Mouse (Mus musculus) cerebellum, postnatal 4 days (tissue): ENCODE results near the gene Fam240b.

Source experiments
- DNase-seq, 2 experiments: peaks; one replicate each; pipeline ENCODE4 v3.0.0; 2022; ENCODE audit warnings: low spot score in 2 of 2, mixed read lengths in 1 of 2

Gene Fam240b

GRCm38 (mm10) chr13:64440592-64440991, 57.0 kb downstream of the Fam240b start:
- no peak for DNase-seq

DNA sequence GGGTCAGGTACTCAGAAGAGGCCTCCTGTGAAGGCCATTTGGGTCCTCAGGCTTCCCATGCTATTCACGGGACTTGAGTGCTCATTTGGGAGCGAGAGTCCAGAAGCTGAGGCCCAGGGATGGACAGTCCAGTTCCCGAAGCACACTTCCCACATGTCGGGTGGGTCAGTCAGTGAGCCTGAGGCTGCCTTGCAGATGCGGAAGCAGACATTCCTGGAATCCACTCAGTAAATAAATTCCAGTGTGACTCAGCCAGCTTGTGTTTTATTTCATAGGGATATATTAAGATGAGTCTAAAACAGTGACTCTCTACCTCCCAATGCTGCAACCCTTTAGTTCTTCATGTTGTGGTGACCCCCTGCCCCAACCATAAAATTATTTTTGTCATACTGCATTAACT, 58.1 kb downstream of the Fam240b start:
- DNase-seq: no peak

GRCm38 (mm10) chr13:64438863-64439452, 58.6 kb downstream of the Fam240b start:
- DNase-seq: peak; percentile 34 to 70

DNA sequence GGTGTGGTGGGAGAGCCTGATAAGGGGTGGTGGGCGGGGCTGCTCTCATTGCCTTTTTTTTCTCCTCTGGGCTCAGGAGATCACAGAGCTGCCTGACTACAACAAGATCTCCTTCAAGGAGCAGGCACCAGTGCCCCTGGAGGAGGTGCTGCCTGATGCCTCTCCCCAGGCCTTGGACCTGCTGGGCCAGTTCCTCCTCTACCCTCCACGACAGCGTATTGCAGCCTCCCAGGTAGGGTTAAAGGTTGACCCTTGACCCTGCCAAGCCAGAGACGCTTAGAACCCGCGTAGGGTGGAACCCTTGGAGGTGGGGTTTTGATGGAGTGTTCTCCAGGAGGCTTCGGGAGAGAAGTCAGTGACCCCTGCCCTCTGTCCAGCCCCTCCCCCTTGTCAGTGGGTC, 59.8 kb downstream of the Fam240b start:
- DNase-seq: no peak

DNA sequence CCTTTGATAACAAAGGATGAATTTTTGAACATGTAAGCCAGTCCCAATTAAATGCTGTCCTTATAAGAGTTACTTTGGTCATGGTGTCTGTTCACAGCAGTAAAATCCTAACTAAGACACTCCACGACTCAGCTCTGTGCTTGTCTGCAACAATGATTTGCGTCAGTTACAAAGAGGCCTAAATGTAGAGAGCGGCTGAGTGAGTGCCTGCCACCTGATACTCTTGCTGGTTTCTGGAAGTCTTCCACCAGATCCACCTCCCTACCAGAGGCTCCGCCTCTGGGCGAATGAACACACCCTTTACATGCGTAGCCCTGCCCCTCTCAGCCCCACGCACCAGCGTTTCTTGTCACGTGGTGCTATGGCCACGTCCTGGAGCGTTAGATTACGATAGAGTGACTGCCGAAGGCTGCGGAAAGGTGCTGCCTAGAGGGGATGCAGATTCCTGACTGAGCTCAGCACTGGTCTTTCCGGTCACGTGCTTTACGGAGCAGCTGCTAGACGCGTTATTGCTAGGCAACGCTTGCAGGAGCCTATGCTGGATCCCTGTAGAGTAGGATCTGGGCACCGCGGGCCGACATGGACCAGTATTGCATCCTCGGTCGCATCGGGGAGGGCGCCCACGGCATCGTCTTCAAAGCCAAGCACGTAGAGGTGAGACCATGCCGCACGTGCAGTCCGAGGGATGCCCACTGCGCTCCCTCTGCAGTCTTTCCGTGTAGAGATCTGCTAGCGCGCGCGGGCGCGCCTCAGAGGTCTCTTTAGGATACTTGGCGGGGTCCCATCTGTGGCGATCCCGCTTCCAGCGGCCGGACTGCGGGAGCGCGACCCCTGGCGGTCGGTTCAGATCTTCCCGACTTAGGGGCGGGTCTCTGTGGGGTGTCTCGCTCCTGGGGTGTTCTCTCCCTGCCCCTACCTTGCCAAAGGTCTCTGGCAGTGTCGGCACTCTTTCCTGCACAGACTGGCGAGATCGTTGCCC, 65.3 kb downstream of the Fam240b start, which contains the start of gene Cdk20:
Gene Cdk20 (plus strand): TSS at position 298 of the 979 bp plus-strand sequence.
- DNase-seq: peak; percentile 55 to 79
